Mouse (Mus musculus): ENCODE measurements around the gene Sirpb1c. TPM values are rescaled to one million over a fixed set of nuclear protein-coding genes. Genes with fewer than 3 reads are reported as not detected.
"Not testable (repeated sequence)": the region's sequence is repeated elsewhere in the genome, so short reads cannot be mapped to it uniquely, and the experiment has no call there.

Sirpb1c gene
- not detected in 2 replicates for polyA plus RNA-seq (2015; fragmentation: Nextera tagmentation; extraction: Ambion mirVana)

- not testable (repeated sequence) for H3K4me2 ChIP-seq (ENCODE audit: low read length); ATAC-seq; H3K27ac ChIP-seq (ENCODE audit: low read length); H3K4me1 ChIP-seq (ENCODE audit: control insufficient read depth, insufficient read depth, low read length); H3K36me3 ChIP-seq (ENCODE audit: control insufficient read depth, insufficient read depth, low read length); H3K4me3 ChIP-seq (ENCODE audit: low read depth, low read length); H3K27me3 ChIP-seq (ENCODE audit: control insufficient read depth, insufficient read depth, low read depth, low read length); H3K9me3 ChIP-seq (replicated peaks; ENCODE audit: control insufficient read depth, low read length, poor library complexity, severe bottlenecking); H3K9ac ChIP-seq (ENCODE audit: low read depth, low read length)
- WGBS = no CpG with 5 or more reads among the region's 1 CpGs
Observed at GRCm38 (mm10) chr3:15848280-15848679, at the start of gene Sirpb1c. TSS of gene Sirpb1c (minus strand) at chr3:15848528.

DNA sequence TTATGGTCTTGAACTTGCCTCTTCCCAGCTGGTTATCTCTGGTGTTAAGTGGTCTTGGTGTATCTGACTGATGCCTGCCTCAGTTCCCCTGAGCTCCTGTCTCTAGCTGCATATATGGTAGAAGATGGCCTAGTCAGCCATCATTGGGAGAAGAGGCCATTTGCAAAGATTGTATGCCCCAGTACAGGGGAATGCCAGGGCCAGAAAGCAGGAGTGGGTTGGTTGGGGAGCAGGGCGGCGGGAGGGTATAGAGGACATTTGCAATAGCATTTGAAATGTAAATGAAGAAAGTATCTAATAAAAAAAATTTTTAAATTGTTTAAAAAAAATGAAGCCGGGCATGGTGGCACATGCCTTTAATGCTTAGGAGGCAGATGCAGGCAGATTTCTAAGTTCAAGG is 38.1 kb upstream of the Sirpb1c start:
- no peak for ATAC-seq
- no peaks in the 10 kb centered on the region for H3K4me1 ChIP-seq (ENCODE audit: control insufficient read depth, insufficient read depth, low read length)
- 90% methylated on average over 3 of the region's 3 CpGs for WGBS
- no peak overlapping the region for H3K4me2 ChIP-seq (ENCODE audit: low read length)
- H3K9ac ChIP-seq (ENCODE audit: low read depth, low read length) = no peak overlapping the region
- H3K36me3 ChIP-seq (ENCODE audit: control insufficient read depth, insufficient read depth, low read length) = no peaks in the 10 kb centered on the region
- H3K4me3 ChIP-seq (ENCODE audit: low read depth, low read length) = no peak overlapping the region
- no peaks in the 10 kb centered on the region for H3K9me3 ChIP-seq (replicated peaks; ENCODE audit: control insufficient read depth, low read length, poor library complexity, severe bottlenecking)
- H3K27me3 ChIP-seq (ENCODE audit: control insufficient read depth, insufficient read depth, low read depth, low read length) = no peaks in the 10 kb centered on the region
- no peak overlapping the region for H3K27ac ChIP-seq (ENCODE audit: low read length)

GRCm38 (mm10) chr3:15855773-15856172 is 7.4 kb upstream of the Sirpb1c start:
- ATAC-seq; H3K36me3 ChIP-seq (ENCODE audit: control insufficient read depth, insufficient read depth, low read length); H3K27ac ChIP-seq (ENCODE audit: low read length): not testable (repeated sequence)

DNA sequence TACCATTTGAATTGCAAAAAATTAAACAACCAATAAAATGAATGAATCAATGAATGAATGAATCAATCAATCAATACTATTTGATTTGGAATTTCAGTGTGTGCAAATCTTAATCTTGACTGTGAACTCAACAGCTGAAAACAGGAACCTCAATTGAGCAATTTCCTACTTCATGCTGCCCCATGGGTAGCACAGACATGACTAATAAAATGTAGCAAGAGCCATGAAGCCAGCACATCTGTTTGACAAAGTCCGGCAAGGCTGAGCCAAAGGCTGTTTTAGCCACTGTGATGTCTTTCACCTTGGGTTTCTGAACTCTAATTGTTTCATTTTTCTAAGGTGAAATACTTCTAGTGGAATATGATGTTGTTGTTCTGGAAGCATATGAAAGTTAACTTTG is 1.6 kb upstream of the Sirpb1c start:
- WGBS = 97% methylated on average over 1 of the region's 1 CpGs
- H3K9me3 ChIP-seq (replicated peaks; ENCODE audit: control insufficient read depth, low read length, poor library complexity, severe bottlenecking) = no peaks in the 10 kb centered on the region
- H3K4me1 ChIP-seq (ENCODE audit: control insufficient read depth, insufficient read depth, low read length) = no peaks in the 10 kb centered on the region
- H3K4me3 ChIP-seq (ENCODE audit: low read depth, low read length) = no peak overlapping the region
- H3K4me2 ChIP-seq (ENCODE audit: low read length) = no peak overlapping the region
- no peak for ATAC-seq
- no peaks in the 10 kb centered on the region for H3K36me3 ChIP-seq (ENCODE audit: control insufficient read depth, insufficient read depth, low read length)
- no peak overlapping the region for H3K9ac ChIP-seq (ENCODE audit: low read depth, low read length)
- H3K27me3 ChIP-seq (ENCODE audit: control insufficient read depth, insufficient read depth, low read depth, low read length) = no peaks in the 10 kb centered on the region
- H3K27ac ChIP-seq (ENCODE audit: low read length) = no peak overlapping the region

More at GRCm38 (mm10) chr3:15855773-15856172, 7.4 kb upstream of the Sirpb1c start:
- not testable (repeated sequence) for H3K4me3 ChIP-seq (ENCODE audit: low read depth, low read length); H3K4me2 ChIP-seq (ENCODE audit: low read length); H3K27me3 ChIP-seq (ENCODE audit: control insufficient read depth, insufficient read depth, low read depth, low read length); H3K9me3 ChIP-seq (replicated peaks; ENCODE audit: control insufficient read depth, low read length, poor library complexity, severe bottlenecking); H3K9ac ChIP-seq (ENCODE audit: low read depth, low read length); H3K4me1 ChIP-seq (ENCODE audit: control insufficient read depth, insufficient read depth, low read length)

DNA sequence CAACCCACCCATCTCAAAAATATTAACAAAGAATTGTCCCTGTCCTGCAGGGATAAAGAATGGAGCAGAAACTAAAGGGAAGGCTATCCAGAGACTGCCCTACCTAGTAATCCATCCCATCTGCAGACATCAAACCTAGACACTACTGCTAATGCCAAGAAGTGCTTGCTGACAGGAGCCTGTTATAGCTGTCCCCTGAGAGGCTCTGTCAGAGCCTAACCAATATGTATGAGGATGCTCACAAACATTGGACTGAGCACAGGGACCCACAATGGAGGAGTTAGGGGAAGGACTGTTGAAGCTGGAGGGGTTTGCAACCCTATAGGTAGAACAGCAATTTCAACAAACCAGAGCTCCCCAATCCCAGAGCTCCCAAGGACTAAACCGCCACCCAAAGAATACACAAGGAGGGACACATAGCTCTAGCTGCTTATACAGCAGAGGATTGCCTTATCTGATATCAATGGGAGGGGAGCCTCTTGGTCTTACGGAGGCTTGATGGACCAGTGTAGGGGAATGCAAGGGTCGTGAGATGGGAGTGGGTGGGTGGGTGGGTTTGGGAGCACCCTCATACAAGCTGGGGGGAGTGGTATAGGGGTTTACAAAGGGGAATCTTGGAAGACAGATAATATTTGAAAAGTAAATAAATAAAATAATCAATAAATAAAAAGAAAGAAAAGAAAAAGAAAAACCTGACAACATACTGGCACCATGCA is 838 bp downstream of the Sirpb1c start:
- Histone ChIP-seq H3K9me3 (replicated peaks; ENCODE audit: control insufficient read depth, low read length, poor library complexity, severe bottlenecking) (no peaks in the 10 kb centered on the region), H3K36me3 (ENCODE audit: control insufficient read depth, insufficient read depth, low read length) (no peaks in the 10 kb centered on the region), H3K4me1 (ENCODE audit: control insufficient read depth, insufficient read depth, low read length) (no peaks in the 10 kb centered on the region), H3K4me3 (ENCODE audit: low read depth, low read length) (no peak overlapping the region), H3K4me2 (ENCODE audit: low read length) (no peak overlapping the region), H3K27me3 (ENCODE audit: control insufficient read depth, insufficient read depth, low read depth, low read length) (no peaks in the 10 kb centered on the region), H3K27ac (ENCODE audit: low read length) (no peak overlapping the region), H3K9ac (ENCODE audit: low read depth, low read length) (no peak overlapping the region)
- ATAC-seq = no peak
- 83% methylated on average over 3 of the region's 3 CpGs for WGBS

GRCm38 (mm10) chr3:15773642-15774041 is 74.7 kb downstream of the Sirpb1c start:
- not testable (repeated sequence) for H3K9ac ChIP-seq (ENCODE audit: low read depth, low read length); H3K4me2 ChIP-seq (ENCODE audit: low read length); ATAC-seq; H3K4me3 ChIP-seq (ENCODE audit: low read depth, low read length); H3K9me3 ChIP-seq (replicated peaks; ENCODE audit: control insufficient read depth, low read length, poor library complexity, severe bottlenecking); H3K27me3 ChIP-seq (ENCODE audit: control insufficient read depth, insufficient read depth, low read depth, low read length); H3K4me1 ChIP-seq (ENCODE audit: control insufficient read depth, insufficient read depth, low read length); H3K36me3 ChIP-seq (ENCODE audit: control insufficient read depth, insufficient read depth, low read length); H3K27ac ChIP-seq (ENCODE audit: low read length)
- 80% methylated on average over 2 of the region's 2 CpGs for WGBS

Other genes with a start within 250 kb of the Sirpb1c start
- not detected in 2 replicates for gene Gm5150, start 157.9 kb upstream of the Sirpb1c start, polyA plus RNA-seq (2015; fragmentation: Nextera tagmentation; extraction: Ambion mirVana)